Mouse (Mus musculus): ENCODE data around the gene Nab2. TPM values are rescaled to one million over a fixed set of nuclear protein-coding genes. Genes with fewer than 3 reads are reported as not detected.

Gene Nab2
- polyA plus RNA-seq (2014; fragmentation: Illumina TruSeq; extraction: RNeasy Lipid Tissue Mini Kit (QIAGEN cat#74804); ENCODE audit: low read depth, low replicate concordance): 10.6 TPM

GRCm38 (mm10) chr10:127668093-127669050 is at the start of gene Nab2:
TSS of gene Nab2 (minus strand) at chr10:127668568.

GRCm38 (mm10) chr10:127704766-127705220 is 36.4 kb upstream of the Nab2 start, which contains the start of gene Myo1a:
TSS of gene Myo1a (plus strand) at chr10:127705170.

DNA sequence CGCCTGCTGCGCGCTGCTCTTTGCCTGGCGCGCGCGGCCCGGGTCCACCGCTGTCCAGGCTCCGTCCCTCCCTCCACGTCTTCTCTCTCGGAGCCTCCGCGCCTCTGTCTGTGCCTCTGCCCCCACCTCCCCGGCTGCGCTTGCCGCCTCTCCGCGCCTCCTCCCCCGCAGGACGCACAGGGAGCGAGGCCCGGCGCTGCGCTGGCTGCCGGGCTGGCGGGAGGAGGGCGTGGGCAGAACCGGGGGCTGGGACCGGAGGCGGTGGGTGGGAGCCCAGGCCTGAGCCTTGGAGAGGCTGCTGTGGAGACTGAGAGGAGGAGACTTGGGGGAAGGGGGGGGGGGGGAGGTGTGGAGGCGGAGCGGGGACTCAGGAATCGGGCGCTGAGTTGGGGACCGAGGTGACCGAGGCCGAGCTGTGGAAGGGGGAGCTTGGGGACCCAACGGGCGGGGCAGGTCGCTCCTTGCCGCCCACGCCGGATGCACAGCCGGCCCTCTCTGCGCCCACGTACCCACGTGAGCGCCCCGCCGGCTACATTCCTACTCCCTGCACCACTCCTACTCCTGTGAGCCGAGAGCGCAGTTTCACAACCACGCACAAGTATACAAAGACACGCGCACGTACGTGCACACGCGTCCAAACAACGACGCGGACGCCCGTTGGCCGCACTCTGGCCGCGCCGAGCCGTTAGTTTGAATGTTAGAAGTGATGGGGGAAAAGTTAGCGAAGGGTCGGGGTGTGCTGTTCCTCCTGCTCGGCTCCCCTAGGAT is 1.7 kb downstream of the Nab2 start, which contains the start of gene Nemp1:
Nemp1 (plus strand) TSS at position 401 of the 768 bp plus-strand sequence.

GRCm38 (mm10) chr10:127642772-127643552 is 25.4 kb downstream of the Nab2 start, which contains the start of gene Stat6:
TSS of gene Stat6 (plus strand) at chr10:127642986.

GRCm38 (mm10) chr10:127620406-127621190 is 47.8 kb downstream of the Nab2 start, which contains the start of gene Lrp1:
TSS of gene Lrp1 (minus strand) at chr10:127621148.

Other genes with a start within 250 kb of the Nab2 start
- 1.7 TPM for gene Stac3, start 166.9 kb downstream of the Nab2 start, polyA plus RNA-seq (2014; fragmentation: Illumina TruSeq; extraction: RNeasy Lipid Tissue Mini Kit (QIAGEN cat#74804); ENCODE audit: low read depth, low replicate concordance)
- gene Ndufa4l2, start 153.6 kb downstream of the Nab2 start, polyA plus RNA-seq (2014; fragmentation: Illumina TruSeq; extraction: RNeasy Lipid Tissue Mini Kit (QIAGEN cat#74804); ENCODE audit: low read depth, low replicate concordance): 37.8 TPM
- gene Shmt2, start 146.1 kb downstream of the Nab2 start, polyA plus RNA-seq (2014; fragmentation: Illumina TruSeq; extraction: RNeasy Lipid Tissue Mini Kit (QIAGEN cat#74804); ENCODE audit: low read depth, low replicate concordance): 47.5 TPM
- gene Nxph4, start 134.0 kb downstream of the Nab2 start, polyA plus RNA-seq (2014; fragmentation: Illumina TruSeq; extraction: RNeasy Lipid Tissue Mini Kit (QIAGEN cat#74804); ENCODE audit: low read depth, low replicate concordance): not detected
- 87.8 TPM for gene Lrp1, start 47.4 kb downstream of the Nab2 start, polyA plus RNA-seq (2014; fragmentation: Illumina TruSeq; extraction: RNeasy Lipid Tissue Mini Kit (QIAGEN cat#74804); ENCODE audit: low read depth, low replicate concordance)
- gene Stat6, start 25.6 kb downstream of the Nab2 start, polyA plus RNA-seq (2014; fragmentation: Illumina TruSeq; extraction: RNeasy Lipid Tissue Mini Kit (QIAGEN cat#74804); ENCODE audit: low read depth, low replicate concordance): 48.3 TPM
- gene Nemp1, start 1.7 kb downstream of the Nab2 start, polyA plus RNA-seq (2014; fragmentation: Illumina TruSeq; extraction: RNeasy Lipid Tissue Mini Kit (QIAGEN cat#74804); ENCODE audit: low read depth, low replicate concordance): 5.4 TPM
- 0.34 TPM for gene Myo1a, start 36.6 kb upstream of the Nab2 start, polyA plus RNA-seq (2014; fragmentation: Illumina TruSeq; extraction: RNeasy Lipid Tissue Mini Kit (QIAGEN cat#74804); ENCODE audit: low read depth, low replicate concordance)
- not detected for gene Tac2, start 55.9 kb upstream of the Nab2 start, polyA plus RNA-seq (2014; fragmentation: Illumina TruSeq; extraction: RNeasy Lipid Tissue Mini Kit (QIAGEN cat#74804); ENCODE audit: low read depth, low replicate concordance)
- 4.4 TPM for gene Zbtb39, start 71.0 kb upstream of the Nab2 start, polyA plus RNA-seq (2014; fragmentation: Illumina TruSeq; extraction: RNeasy Lipid Tissue Mini Kit (QIAGEN cat#74804); ENCODE audit: low read depth, low replicate concordance)
- gene Gpr182, start 83.2 kb upstream of the Nab2 start, polyA plus RNA-seq (2014; fragmentation: Illumina TruSeq; extraction: RNeasy Lipid Tissue Mini Kit (QIAGEN cat#74804); ENCODE audit: low read depth, low replicate concordance): 4.0 TPM
- not detected for gene Rdh1, start 91.2 kb upstream of the Nab2 start, polyA plus RNA-seq (2014; fragmentation: Illumina TruSeq; extraction: RNeasy Lipid Tissue Mini Kit (QIAGEN cat#74804); ENCODE audit: low read depth, low replicate concordance)
- gene Rdh16f1, start 91.2 kb upstream of the Nab2 start, polyA plus RNA-seq (2014; fragmentation: Illumina TruSeq; extraction: RNeasy Lipid Tissue Mini Kit (QIAGEN cat#74804); ENCODE audit: low read depth, low replicate concordance): not detected
- 0.31 TPM for gene Rdh9, start 107.8 kb upstream of the Nab2 start, polyA plus RNA-seq (2014; fragmentation: Illumina TruSeq; extraction: RNeasy Lipid Tissue Mini Kit (QIAGEN cat#74804); ENCODE audit: low read depth, low replicate concordance)
- gene Rdh16, start 132.6 kb upstream of the Nab2 start, polyA plus RNA-seq (2014; fragmentation: Illumina TruSeq; extraction: RNeasy Lipid Tissue Mini Kit (QIAGEN cat#74804); ENCODE audit: low read depth, low replicate concordance): not detected
- gene Rdh19, start 181.4 kb upstream of the Nab2 start, polyA plus RNA-seq (2014; fragmentation: Illumina TruSeq; extraction: RNeasy Lipid Tissue Mini Kit (QIAGEN cat#74804); ENCODE audit: low read depth, low replicate concordance): not detected
- not detected for gene Rdh16f2, start 197.9 kb upstream of the Nab2 start, polyA plus RNA-seq (2014; fragmentation: Illumina TruSeq; extraction: RNeasy Lipid Tissue Mini Kit (QIAGEN cat#74804); ENCODE audit: low read depth, low replicate concordance)
- 0.63 TPM for gene Rdh7, start 220.2 kb upstream of the Nab2 start, polyA plus RNA-seq (2014; fragmentation: Illumina TruSeq; extraction: RNeasy Lipid Tissue Mini Kit (QIAGEN cat#74804); ENCODE audit: low read depth, low replicate concordance)
- not detected for gene Sdr9c7, start 229.9 kb upstream of the Nab2 start, polyA plus RNA-seq (2014; fragmentation: Illumina TruSeq; extraction: RNeasy Lipid Tissue Mini Kit (QIAGEN cat#74804); ENCODE audit: low read depth, low replicate concordance)